Mouse (Mus musculus) retina, embryonic 14.5 days (tissue): Measurements from ENCODE around the gene Irf8.
"Not testable (repeated sequence)": the region's sequence is repeated elsewhere in the genome, so short reads cannot be mapped to it uniquely, and the experiment has no call there.

Experiments used
- DNase-seq: peaks from one replicate; pipeline ENCODE4 v3.0.0-alpha.2; 2015; ENCODE audit warnings: low spot score

Irf8 gene

DNA sequence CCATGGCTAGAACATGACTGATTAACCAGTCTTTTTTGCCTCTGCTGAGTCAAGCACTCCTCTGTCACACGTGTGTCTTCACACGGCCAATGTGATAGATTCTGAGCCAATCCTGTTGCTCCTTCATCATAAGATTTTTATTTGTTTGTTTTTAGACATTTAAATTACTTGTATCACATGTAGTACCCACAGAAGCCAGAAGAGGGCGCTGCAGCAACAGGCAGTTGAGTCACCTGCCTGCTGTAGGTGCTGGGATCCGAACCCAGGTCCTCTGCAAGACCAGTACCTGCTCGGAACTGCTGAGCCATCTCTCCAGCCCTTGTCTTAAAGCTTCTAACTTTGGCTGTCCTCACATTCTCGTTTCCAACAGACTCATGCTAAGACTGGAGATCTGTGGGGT, 13.1 kb upstream of the Irf8 start:
- DNase-seq, result no peak

DNA sequence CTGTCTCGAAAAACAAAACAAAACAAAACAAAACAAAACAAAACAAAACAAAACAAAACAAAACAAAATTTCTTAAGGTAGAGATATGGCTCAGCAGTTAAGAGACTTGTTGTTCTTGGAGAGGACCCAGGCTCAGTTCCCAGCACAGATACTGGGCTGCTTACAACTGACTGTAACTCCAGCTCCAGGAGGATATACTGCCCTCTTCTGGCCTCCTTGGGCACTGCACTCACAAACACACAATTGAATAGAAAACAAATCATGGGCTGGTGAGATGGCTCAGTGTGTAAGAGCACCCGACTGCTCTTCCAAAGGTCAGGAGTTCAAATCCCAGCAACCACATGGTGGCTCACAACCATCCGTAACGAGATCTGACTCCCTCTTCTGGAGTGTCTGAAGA, 12.1 kb upstream of the Irf8 start:
- DNase-seq, result not testable (repeated sequence)

DNA sequence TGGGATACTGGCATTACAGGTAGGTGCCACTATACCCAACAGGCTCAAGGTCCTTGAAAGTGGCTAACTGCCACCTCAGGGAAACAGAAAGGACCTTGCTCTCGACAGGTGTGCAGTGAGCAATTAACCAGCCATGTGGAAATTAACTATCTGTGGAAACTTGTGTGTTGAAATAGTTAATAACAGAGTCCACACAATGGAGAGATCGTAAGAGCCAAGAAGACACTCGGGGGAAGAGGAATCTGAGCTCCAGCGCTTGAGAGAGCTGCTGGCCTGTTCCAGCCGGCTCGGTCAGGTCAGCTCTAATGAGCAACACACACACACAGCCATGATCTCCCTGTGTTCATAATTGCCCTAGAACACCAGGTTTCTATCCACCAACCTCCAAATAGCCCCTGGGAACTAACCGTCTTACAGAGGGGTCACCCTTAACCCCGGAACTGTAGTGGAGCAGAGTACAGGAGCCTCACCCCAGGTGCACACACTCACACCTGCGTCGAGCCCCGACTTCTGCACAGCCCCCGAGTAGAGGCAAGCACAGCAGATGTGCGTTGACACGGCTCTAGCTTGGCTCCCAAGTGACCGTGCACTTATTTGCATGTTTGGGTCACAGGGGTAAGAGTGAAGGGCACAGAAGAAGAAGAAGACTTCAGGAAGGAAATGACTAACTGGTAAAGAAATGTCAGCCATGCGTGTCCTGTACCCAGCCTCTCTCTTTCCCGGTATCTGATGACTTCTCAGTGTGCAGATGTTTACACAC, 11.2 kb upstream of the Irf8 start:
- no peak for DNase-seq

DNA sequence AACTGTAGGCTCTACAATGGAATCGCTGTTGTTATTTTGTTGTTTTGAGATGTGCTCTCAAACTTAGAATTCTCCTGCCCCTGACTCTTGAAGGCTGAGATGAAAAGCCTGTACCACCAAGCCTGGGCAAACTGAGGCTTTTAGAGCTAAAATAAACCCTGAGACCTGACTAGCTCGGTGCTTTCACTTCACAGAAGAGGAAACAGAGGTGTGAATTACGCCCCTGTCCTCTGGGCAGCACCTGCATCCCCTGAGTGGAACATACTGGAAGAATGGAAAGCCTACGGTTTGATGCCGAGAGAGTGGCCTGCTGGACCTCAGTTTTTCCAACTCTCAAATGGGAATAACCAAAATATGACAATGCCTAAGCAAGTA, 10.6 kb upstream of the Irf8 start:
- no peak for DNase-seq

DNA sequence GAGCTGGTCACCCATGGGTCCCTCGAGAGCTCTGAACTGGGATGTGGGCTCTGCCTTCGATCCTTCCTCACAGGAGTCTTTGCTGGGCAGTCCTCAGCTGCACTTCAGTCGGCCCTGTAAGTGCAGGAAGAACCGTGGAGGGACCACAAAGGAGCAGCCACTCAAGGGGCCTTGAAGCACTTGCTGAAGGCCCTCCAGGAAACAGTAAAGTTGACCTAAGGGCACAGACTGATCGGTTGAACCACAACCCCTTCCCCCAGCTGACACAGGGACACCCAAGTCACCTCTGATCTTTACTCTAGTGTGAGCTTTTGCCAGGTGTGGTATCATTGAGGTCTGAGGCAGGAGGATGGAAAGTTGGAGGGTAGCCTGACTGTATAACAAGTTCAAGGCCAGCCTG, 10.1 kb upstream of the Irf8 start:
- DNase-seq, result no peak

DNA sequence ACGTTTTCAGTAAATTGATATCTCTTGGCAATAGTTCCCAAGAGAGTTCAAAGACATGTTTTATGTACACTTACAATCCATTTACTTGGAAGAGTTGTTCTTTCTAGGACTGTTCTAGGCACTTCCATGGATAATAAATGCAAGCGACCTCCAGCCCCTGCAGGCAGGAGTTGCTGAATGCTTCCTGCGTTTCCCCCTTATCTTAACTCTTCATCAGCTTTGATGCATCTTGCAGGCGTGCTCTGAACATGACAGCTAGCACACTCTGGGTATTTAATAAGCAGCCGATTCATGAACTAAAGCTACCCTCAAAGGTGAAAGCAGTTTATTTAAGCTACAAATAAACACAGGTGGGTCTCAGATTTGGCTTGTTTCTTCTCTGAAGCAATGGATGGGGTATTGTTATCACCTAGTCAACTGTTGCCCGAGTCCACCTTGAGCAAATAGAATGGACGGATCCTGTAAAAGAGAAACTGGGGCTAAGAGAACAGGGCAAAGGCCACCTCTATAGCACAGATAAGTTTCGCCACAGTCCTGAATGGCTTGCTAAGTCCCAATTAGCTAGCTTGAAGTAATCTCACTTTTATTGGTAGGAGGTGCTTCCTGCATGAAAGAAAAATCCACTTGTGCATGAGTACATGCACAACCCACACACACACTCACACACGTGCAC, 7.5 kb upstream of the Irf8 start:
- DNase-seq, result no peak

DNA sequence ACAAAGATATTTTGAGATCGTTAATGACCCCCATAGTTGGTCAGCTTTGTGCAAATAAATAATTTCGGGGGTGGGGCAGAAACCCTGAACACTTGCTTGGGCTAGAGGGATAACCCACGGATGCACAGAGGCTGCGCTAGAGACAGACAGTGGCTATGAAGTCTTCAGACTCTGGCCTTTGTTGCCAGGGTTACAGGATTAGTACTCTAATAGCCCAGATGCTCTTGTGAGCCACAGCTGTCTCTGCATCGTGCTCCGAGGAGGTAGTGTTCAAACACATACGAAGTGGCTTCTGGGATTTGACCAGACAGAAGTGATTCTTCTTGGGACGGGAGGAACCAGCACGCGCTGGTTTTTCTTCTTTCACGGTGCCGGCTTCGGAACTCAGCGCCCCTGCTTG, 4.6 kb upstream of the Irf8 start:
- peak; percentile 46 for DNase-seq

DNA sequence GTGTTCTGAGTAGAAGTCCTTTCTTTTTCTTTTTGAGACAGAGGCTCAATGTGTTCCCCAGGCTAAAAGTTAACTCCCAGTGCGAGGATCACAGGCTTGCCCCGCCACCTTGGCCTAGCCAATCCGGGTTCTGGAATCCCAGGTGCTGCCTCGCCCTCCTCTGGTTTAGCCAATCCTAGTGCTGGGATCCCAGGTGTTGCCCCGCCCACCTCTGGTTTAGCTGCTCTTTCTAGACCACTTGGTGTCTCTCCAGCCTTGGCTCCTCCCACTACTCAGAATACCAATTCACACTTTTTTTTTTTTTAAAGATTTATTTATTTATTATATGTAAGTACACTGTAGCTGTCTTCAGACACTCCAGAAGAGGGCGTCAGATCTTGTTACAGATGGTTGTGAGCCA, 4.1 kb upstream of the Irf8 start:
- peak; percentile 27 for DNase-seq

DNA sequence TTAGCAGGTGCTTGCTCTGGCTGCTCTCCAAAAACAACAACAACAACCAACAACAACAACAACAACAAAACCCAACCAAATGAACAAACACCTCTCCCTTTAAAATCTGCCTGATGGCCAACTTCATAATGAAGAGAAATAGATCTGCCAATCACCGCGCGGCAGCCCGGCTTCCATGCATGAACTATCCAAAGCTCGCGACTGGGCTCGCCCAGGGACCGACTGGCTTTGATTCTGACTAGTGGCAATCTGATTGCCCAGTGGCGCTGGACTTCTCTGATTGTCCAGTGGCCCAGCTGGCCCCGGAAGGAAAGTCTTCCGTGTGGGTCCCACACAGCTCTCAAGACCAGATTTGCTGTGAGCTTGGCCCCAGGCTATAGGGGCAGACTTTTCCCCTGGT, 328 bp downstream of the Irf8 start:
- DNase-seq, result peak; percentile 62

DNA sequence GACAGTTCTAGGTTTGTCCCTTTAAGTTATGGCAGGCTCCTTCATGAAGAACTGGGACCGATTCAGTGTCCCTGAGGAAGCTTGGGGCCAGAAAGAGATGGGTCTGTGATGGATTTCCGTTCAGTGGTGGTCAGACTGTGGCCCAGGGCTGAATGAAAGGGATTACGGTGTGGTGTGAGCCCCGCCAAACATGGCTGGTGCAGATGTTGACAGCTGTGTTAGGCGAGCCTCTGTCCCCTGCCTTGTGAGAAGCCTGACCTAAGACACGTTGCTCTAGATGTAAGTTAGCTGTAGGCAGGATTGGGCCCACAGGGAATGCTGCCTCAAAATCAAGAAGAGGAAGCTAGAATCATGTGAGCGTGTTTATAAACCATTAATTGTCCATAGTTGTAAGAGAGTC, 1.0 kb downstream of the Irf8 start:
- DNase-seq, result no peak

DNA sequence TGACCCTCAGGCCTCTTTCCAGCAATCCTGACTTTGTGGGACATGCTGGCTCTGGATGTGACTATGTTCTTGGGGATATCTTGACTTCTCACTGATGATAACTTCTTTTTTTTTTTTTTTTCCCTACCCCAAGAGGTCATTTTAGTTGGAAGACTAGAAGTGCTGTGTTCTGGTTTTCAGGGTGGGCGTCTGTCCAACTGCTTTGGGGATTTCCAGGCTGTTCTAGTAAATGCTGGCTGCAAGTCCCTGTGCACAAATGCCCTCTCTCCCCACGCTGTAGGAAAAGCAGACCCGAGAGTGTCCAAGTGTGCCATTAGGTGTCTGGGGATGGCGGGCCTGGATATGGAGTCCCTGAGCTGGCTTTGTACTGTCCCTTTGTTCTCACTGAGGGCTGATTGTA, 2.6 kb downstream of the Irf8 start:
- no peak for DNase-seq

DNA sequence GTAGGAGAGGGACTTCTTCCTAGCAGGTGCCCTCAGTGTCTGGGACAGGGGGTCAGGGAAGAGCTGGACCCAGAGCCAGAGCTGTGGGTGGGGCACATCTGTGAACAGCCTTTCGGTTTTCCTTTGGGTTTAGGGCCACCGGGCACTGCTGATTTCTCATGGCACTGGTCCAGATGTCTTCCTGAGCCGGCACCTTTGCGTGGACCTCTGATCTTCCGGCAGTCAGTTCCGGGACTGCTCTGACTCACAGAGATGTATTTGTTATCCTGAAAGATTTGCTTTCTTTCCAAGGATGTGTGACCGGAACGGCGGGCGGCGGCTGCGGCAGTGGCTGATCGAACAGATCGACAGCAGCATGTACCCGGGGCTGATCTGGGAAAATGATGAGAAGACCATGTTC, 3.4 kb downstream of the Irf8 start:
- DNase-seq, result no peak

DNA sequence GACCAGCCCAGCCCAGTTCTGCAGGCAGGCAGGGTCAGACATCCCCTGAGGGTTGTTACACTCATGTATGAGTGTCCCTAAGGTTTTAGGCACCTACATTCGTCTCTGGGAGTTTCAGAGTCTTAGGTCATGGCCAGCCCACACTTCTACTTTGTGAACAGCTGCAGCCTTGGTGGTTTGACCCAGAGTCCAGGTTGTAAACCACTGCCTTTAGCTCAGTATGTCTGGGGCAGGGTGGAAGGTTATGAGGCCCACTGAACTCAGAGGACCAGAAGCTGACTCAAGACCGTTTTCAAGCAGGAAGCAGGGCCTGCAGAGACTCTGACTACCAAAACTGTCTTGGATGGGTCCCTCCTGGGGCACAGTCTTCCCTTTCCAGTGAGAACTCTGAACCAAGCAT, 4.4 kb downstream of the Irf8 start:
- no peak for DNase-seq

DNA sequence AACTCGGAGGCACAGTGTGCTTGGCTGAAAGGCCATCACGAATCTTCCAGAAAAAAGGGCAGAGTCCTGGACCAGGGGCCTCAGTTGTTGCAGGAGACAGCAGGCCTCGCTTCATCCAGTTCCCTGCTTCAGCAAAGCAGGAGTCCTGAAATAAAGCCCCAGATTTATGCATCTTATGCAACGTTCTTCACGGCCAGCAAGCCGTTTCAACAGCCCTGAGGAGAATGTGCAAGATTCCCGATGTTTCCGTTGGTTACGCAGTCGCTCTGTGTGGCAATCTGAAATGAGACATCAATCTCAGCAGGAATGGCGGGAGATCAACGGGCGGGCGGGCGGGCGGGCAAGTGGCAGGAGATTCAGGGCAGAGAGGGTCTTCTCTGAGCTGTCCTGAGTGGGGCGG, 4.8 kb downstream of the Irf8 start:
- no peak for DNase-seq

DNA sequence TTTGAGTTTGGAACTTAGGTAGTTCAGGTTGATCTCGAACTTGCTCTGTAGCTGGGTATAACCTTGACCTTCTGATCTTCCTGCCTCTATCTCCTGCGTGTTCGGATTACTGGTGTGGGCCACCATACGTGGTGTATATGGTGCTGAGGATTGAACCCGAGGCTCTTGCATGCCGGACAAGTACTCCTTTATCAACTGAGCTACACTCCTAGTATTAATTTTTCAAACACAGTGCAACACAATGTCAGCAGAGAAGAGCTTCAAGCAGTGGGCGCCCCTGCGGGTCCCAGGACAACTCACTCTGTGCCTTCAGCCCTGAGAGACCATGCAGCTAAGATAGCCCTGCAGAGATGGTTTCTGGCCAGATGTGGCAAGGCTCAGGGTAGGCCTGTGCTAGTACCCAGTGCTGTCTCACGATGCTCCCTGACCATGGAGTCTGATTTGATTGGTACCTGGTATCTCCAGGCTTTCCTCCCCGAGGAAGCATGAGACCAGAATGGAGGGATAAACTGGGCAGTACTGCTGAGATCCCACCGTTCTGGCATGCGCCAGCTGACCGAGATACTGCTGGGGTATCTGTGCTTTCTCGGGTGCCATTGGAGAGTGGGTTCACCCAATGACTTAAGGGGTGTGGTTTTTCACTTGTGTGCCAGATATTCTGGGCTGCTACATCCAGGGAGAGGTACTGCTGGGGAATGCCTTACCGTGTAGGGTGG, 5.8 kb downstream of the Irf8 start:
- DNase-seq, result no peak

DNA sequence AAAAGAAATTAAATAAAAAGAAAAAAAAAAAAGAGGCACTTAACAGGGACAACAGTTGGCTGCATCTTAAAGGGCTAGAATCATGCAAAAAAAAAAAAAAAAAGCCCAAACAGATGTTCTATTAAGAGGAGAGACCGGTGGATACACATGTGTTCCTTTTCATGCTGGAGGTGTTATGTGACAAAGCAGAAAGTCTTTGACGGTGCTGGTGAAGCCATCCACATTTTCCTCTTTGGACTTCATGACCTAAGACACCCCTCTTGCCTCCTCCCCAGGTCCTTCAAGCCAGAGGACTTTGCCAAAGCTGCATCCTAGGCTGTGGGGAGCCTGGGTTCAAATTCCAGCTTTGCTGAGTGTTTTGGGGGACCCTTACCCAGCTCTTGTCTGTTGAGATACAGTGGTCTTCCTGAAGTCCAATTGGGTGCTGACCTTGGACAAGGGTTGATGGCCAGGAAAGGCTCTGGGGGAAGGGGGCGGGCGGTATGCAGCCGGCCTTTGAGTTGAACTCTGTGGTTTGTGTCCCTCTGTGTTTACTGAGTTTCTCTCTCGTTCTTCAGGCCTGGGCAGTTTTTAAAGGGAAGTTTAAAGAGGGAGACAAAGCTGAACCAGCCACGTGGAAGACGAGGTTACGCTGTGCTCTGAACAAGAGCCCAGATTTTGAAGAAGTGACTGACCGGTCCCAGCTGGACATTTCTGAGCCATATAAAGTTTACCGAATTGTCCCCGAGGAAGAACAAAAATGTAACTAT, 7.2 kb downstream of the Irf8 start:
- DNase-seq, result no peak

DNA sequence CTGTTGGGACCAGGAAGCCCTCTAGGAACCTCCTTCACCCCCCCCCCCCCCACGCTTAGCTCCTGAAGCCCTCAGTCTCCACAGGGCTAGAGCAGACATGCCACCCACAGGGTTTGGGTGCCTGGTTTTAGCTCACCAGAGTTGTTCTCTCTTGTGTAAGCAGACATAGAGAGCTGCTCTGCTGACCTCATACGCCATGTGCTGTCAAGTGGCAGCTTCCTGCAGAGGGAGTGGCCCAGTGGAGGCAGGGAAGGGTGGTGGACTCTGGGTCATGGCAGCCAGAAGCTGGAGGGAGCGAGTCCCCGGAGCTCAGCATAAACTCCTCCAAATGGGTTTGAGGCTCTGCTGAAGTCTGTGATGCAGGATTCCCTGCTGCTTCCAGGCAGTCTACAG, 7.7 kb downstream of the Irf8 start:
- DNase-seq, result no peak

DNA sequence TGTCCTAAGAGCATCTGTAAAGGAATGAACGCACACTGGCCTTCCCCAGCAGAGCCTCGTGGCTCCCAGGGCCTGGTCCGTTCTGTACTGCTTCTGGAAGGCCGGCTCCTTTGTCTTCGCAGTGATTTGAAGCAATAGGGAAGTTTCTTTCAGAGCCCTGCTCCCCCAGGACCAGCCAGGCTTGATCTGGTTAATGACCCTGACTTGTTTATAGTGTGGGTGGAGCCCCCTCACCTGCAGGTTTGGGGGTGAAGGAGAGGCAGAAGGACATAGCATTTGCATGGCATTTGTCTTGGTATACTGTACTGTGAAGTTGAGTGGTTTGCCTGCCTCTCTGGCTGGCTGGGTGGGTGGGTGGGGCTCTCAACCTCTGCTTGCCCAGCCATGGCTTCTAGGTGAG, 8.3 kb downstream of the Irf8 start:
- no peak for DNase-seq

DNA sequence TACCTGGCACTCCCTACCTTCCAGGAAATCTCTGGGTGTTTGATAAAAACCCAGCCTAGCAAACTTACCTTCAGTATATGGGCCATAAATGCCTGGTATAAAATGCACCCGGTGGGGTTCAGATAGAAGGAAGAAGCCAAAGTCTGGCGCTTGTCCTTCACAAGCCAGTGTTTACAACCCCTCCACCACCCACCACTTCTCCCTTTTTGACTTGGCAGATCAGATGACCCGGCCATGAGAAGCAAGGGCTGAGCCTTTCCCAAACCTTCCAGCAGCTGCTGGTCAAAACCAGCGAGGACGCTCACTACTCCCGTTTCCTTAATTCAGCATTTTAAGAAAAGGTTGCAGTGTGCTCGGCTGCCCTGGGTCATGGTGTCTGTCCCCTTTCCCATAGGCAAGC, 9.1 kb downstream of the Irf8 start:
- no peak for DNase-seq

DNA sequence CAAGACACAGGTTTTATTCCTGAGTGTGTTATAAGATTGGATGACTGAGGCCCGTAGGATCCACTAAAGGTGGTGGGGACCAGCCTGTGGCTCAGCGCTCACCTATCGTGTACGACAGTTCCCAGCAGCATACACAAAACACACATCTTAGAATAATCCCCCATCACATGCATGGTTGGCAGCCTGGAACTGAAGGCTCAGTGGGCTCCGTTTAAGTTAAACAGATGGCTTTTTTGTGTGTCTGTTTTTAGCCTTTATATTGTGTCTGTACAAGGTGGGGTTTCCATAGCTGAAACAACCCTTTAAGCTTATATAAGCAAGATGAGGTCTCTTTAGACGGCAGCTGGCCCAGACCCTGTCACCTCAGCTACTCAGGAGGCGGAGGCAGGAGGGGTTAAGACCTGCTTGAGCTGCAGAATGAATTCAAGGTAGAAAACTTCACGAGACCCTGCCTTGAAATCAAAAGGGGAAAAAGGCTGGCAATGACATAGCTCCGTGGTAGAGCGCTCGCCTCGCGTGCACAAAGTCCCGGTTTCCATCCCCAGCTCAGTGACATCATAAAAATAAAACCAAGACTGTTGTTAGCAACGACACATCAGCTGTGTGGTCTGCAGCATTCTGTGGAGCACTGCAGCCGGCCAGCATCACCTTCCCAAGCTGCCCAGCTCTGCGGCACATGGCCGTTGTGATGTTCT, 10.0 kb downstream of the Irf8 start:
- no peak for DNase-seq

DNA sequence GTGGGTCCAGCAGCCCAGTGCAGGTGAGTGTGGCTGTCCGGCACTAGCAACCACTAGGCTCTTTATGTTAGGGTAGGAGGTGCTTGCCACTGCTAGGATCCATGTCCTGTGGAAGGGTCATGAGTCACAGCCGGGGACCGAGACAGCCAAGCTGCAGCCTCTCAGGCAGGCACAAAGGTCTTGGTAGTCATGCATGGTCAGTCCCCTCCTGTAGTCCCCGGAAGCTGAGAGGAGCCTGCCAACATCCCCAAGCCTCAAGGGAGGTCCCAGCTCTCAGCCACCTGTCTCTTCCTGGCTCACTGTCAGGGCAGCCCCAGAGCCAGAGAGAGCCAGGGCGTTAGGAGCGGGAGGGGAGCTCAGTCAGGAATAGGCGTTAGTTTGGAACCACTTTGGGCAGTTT, 11.1 kb downstream of the Irf8 start:
- DNase-seq, result no peak

DNA sequence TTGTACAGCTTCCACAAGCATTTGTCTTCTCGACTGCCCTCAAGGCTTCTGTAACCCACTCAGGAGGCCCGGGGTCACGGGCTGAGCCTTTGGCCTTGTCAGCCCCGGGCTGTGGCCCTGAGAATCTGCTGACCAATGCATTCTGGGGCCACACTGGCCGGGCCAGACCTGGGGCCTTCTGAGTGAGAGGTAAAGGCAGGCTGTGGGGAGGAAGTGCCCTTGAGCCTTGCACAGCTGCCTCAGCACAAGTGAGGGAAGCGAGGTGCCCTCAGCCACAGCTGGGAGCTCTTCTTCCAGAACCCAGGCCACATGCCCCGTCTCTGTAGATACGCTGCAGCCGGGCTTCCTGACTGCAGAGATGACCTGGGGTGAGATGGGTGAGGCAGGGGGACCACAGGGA, 14.5 kb downstream of the Irf8 start:
- DNase-seq, result no peak
